Mouse (Mus musculus) retina, adult 2 months (tissue): Measurements from ENCODE around the gene Rd3l.
A peak's percentile ranks its signal among the peaks of the same experiment; 100 is the strongest.
"Not testable (repeated sequence)": the region's sequence is repeated elsewhere in the genome, so short reads cannot be mapped to it uniquely, and the experiment has no call there.

Experiments used
- DNase-seq: peaks from one replicate; pipeline ENCODE4 v3.0.0-alpha.2; 2012; ENCODE audit warnings: low read depth, low spot score

Rd3l gene

GRCm38 (mm10) chr12:111966683-111967173 lies 14.4 kb downstream of the Rd3l start, which contains the start of gene Atp5mpl:
TSS of gene Atp5mpl (minus strand) at chr12:111966977.
- peak; percentile 87 for DNase-seq

- no peak for DNase-seq
These were observed 17.8 kb downstream of the Rd3l start for GRCm38 (mm10) chr12:111963339-111963738.

- no peak for DNase-seq
These were observed 22.8 kb downstream of the Rd3l start for GRCm38 (mm10) chr12:111958101-111958865.

- no peak for DNase-seq
These were observed 24.9 kb downstream of the Rd3l start for GRCm38 (mm10) chr12:111956173-111956572.

GRCm38 (mm10) chr12:111951701-111952100 lies 29.4 kb downstream of the Rd3l start:
- DNase-seq, result no peak

GRCm38 (mm10) chr12:111950486-111950885 lies 30.6 kb downstream of the Rd3l start:
- no peak for DNase-seq

GRCm38 (mm10) chr12:111946716-111947115 lies 34.4 kb downstream of the Rd3l start:
- DNase-seq, result no peak

- not testable (repeated sequence) for DNase-seq
These were observed 35.1 kb downstream of the Rd3l start for GRCm38 (mm10) chr12:111945765-111946655.

- DNase-seq, result no peak
These were observed 36.0 kb downstream of the Rd3l start for GRCm38 (mm10) chr12:111945115-111945514.

GRCm38 (mm10) chr12:111944065-111944987 lies 36.8 kb downstream of the Rd3l start:
- DNase-seq, result not testable (repeated sequence)

- no peak for DNase-seq
These were observed 37.6 kb downstream of the Rd3l start for GRCm38 (mm10) chr12:111943421-111944064.

- no peak for DNase-seq
These were observed 42.4 kb downstream of the Rd3l start for GRCm38 (mm10) chr12:111938623-111939177.

- no peak for DNase-seq
These were observed 44.2 kb downstream of the Rd3l start for GRCm38 (mm10) chr12:111936706-111937550.

- DNase-seq, result no peak
These were observed 47.1 kb downstream of the Rd3l start for GRCm38 (mm10) chr12:111933971-111934370.

- DNase-seq, result no peak
These were observed 47.9 kb downstream of the Rd3l start for GRCm38 (mm10) chr12:111933032-111933704.

- no peak for DNase-seq
These were observed 48.6 kb downstream of the Rd3l start for GRCm38 (mm10) chr12:111932513-111932912.

- DNase-seq, result no peak
These were observed 49.6 kb downstream of the Rd3l start for GRCm38 (mm10) chr12:111931411-111932025.
